Mouse (Mus musculus) CD4-positive, CD25-positive, alpha-beta regulatory T cell, adult 4 months (primary cell): ENCODE measurements around the gene Amhr2. TPM values are rescaled to one million over a fixed set of nuclear protein-coding genes. Genes with fewer than 3 reads are reported as not detected.
A peak's percentile ranks its signal among the peaks of the same experiment; 100 is the strongest.

Source experiments
- ATAC-seq: one replicate; pipeline ENCODE4 v1.8.0; 2017
- polyA plus RNA-seq, 2 experiments: library from polyadenylated mRNA; unstranded; fragments of 100-300 nt; shearing (Covaris generic); gene quantifications; one replicate each; pipeline ENCODE4 v1.2.1; 2017

The Amhr2 gene
- polyA plus RNA-seq, 2 experiments from 2014 or later: 0.63 to 0.71 TPM

GRCm38 (mm10) chr15:102424657-102425056, 20.5 kb upstream of the Amhr2 start:
- ATAC-seq: no peak

DNA sequence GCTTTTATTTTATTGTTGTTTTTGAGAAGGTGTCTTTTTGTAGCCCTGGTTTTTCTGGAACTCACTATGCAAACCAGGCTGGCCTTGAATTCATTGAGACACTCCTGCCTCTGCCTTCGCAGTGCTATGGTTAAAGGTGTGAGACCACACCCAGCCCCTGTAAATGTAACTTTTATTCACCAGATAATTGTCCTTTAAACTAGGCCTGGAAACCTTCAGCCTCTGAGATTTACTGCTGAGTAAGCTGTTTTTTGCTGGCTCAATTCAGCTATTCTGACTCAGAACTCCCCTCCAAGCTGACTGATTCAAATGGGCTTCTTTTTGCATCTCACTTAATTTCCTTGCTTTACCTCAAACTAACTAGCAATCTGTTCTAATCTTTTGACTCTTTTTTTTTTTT, 18.2 kb upstream of the Amhr2 start:
- no peak for ATAC-seq

DNA sequence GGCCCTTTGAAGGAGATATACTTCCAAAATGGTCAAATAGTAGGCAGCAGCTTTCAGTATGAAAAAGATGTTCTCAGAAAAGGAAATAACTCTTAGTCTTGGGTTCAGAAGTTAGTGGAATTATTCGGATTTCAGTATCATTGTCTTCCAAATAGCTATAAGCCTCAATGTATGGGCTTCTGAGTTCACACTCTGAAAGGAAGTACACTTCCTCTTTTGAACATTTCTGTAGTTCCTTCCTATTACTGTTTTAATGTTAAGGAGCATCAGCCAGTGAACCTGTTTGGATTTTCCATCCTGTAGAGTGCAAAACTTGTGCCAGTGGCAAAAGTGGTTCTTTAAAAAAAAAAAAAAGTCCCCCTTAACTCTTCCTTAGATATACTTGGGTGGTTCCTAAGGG, 13.1 kb upstream of the Amhr2 start:
- ATAC-seq: no peak

GRCm38 (mm10) chr15:102433173-102433572, 12.0 kb upstream of the Amhr2 start:
- ATAC-seq: no peak

- peak; percentile 75 for ATAC-seq
These were observed 2.7 kb upstream of the Amhr2 start for GRCm38 (mm10) chr15:102442490-102442889.

DNA sequence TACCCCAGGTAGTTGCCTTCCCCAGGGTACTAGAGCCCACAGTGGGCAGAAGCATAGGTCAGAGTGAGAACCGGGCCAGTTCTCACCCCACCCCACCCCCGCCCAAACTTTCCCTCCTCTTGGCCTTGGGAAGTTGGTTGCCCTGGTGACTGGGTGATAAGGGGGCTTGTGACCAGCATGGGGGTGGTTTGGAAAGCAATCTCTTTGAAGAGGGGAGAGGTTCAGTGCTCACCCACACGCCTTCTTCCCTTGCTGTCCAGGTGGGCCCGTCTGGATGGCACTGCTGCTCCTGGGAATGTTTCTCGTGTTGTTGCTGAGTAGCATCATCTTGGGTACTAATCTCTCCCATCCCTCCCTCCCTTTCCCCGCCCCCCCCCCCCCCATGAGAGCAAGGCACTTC, 1.3 kb downstream of the Amhr2 start:
- ATAC-seq: no peak

DNA sequence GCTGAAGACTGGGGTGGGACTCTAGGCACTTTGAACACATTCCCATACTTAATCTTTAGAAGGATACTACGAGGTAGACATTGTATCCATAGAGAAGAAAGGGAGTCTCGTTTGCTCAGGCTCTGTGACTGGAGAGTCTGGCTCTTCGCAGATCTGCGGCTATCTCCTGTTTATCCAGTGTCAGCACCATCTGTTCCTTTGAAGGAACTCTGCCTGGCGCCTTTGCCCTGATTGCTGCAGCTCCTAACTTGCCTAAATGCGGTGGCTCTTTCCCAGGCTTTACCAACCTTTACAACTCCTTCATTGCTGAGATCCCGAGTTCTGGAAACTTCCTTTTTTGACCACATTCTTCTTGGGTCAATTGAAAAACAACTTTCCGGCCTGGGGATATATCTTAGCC, 4.2 kb downstream of the Amhr2 start:
- ATAC-seq: no peak

DNA sequence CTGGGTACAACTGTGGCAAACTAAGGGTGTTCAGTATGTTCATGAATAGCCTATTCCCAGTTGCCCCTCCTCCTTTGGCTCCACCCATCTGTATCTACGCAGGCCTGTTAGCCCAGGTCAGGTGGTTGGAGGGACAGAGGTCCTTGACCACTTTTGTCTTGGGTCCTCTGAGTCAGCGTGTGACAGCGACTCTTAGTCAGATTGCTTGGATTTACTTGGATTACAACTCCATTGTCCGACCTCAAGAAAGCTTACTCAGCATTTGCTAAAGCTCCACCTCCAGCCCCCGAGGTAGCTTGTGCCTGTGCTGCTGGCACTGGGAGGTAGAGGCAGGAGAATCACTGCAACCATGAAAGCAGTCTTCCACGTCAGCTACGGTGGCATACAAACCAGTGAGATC, 5.8 kb downstream of the Amhr2 start:
- no peak for ATAC-seq

GRCm38 (mm10) chr15:102451666-102452430, 6.7 kb downstream of the Amhr2 start:
- ATAC-seq: no peak

DNA sequence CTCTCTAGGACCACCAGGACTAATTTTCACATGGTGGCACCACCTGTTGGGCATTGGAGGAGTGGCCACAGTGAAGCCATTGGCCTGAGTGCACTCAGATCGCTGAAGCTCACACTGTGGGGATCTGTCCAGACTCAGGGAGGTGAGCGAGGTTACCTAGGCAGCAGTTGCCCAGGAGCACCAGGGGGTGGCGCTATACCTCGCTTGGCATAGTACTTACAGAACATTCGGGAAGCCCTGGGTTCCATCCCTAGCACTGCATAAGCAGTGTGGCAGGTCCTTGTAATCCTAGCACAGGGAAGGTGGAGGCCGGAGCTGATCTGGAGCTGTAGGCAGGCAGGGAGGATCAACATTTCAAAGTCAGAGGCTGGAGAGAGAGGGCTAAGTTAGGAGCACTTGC, 10.8 kb downstream of the Amhr2 start:
- no peak for ATAC-seq

GRCm38 (mm10) chr15:102458050-102458736, 13.0 kb downstream of the Amhr2 start:
- ATAC-seq: peak; percentile 13

GRCm38 (mm10) chr15:102458904-102459317, 13.7 kb downstream of the Amhr2 start, which contains the start of gene Prr13:
Gene Prr13 (plus strand): TSS chr15:102459028.
- peak; percentile 93 for ATAC-seq

- no peak for ATAC-seq
These were observed 14.2 kb downstream of the Amhr2 start for GRCm38 (mm10) chr15:102459381-102459780.

- ATAC-seq: no peak
These were observed 14.7 kb downstream of the Amhr2 start for GRCm38 (mm10) chr15:102459847-102460246.

- no peak for ATAC-seq
These were observed 15.2 kb downstream of the Amhr2 start for GRCm38 (mm10) chr15:102460409-102460808.

DNA sequence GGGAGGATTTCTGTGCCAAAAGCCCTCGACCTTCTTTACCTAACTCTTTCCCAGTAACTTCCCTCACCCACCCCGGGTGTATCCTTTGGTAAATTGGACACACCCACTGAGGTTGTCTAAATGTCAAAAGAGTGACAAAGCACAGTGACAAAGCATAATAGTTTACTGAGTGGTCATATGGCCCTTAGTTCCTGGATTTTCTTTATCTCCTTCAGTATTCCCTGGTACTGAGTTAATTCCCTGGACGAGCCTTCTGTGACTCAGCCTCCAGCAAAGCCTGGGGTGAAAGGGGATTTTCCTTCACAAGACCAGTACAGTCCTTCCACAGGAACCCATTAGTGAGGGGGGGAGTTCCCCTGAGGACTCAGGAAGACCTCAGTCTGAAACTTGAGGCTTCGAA, 15.8 kb downstream of the Amhr2 start:
- no peak for ATAC-seq

DNA sequence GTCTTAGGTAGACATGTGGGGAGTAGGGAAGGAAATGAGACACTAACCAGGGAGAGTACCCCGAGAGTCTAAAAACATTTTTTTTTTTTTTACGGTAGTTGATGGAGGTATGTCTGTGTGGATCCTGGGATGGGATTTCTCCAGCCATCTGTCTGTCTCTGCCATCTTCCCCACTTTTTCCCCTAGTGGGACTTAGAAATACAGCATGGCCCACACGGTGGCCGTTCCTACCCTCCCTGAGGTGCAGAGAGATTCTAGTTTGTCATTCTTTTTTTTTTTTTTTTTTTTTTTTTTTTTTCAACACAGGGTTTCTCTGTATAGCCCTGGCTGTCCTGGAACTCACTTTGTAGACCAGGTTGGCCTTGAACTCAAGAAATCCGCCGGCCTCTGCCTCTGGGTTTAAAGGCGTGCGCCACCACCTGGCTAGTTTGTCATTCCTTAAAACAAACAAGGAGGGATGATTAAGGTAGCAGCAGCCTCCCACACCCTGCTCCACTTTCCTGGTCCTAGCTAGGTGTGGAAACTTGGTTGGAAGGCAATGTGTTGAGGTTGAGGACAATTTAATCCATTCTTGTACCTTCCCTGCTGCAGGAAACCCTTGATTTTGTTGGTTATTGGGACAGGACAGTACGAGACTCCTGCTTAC, 16.4 kb downstream of the Amhr2 start:
- ATAC-seq: no peak

DNA sequence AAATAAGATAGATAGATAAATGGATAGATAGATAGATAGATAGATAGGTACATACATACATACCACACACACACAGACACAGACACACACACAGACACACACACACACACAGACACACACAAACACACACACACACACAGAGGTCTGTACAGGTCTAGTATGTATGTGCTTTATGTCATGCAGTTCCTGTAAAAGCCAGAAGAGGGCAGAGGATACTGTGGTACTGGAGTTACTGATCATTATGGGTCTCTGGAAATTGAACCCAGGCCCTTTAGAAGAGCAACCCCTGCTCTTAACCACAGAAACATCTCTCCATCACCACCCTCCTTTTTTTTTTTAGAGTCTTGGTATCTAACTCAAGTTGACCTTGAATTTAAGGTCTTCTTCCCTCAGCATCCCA, 18.5 kb downstream of the Amhr2 start:
- ATAC-seq: no peak

DNA sequence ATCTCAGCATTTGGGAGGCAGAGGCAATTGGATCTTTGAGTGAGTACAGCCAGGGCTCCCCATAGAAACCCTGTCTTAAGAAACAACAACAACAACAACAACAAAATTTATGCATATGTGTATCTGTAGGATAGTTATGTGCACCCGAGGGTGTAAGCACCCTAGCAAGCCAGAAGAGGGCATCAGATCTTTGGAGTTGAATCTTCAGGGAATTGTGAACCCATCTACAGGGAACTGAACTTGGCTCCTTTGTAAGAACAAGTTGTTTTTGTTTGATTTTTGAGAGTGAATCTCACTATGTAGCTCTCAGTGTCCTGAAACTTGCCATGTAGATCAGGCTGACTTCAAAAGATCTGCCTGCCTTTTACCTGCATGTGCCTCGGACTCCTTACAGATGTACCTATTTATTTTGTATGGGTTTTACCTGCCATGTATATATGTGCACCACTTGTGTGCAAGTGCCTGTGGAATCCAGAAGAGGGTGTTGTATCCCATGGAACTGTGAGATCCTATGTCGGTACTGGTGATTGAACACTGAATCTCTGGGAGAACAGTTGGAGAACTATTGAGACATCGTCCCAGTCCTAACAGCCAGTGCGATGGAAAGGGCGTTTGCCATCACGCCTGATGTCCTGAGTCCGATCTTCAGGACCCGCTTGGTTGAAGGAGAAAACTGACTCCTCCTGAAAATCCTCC, 23.7 kb downstream of the Amhr2 start:
- no peak for ATAC-seq

GRCm38 (mm10) chr15:102470183-102470604, 25.0 kb downstream of the Amhr2 start, which contains the start of gene Pcbp2:
Gene Pcbp2 (plus strand): TSS chr15:102470539.
- ATAC-seq: peak; percentile 97

GRCm38 (mm10) chr15:102470605-102471294, 25.6 kb downstream of the Amhr2 start:
- ATAC-seq: peak; percentile 26

DNA sequence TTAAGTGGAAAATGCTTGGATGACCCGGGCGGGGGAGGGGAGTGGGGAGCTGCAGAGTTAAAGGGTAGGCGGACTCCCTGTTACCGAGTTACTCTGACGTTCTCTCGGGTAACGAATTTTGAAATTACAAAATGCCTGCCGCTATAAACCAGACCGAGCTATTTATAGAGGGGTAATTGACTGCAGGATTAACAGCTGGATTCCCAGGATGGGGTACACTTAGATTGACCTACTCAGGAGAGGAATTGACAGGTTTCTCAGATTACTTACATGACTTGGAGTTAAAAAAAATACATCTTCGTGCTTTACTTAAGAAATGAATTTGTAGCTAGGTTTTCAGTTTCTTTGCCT, 26.1 kb downstream of the Amhr2 start:
- no peak for ATAC-seq
